In genomic region chr11:94978178-94978915, GRCm38 (mm10) we compare ENCODE assay signal across 9 mouse cellular contexts. TPM values are rescaled to one million over a fixed set of nuclear protein-coding genes. Genes with fewer than 3 reads are reported as not detected.
DNase-seq lines count a peak whose midpoint lies in the region; ATAC-seq lines count a peak whose summit lies in the region.
"Had no signal": no experiment of that assay in that cellular context is flagged by ENCODE, and none has a peak within 500 bp of the region (broad histone marks: within the 10 kb centered on the region; RNA-seq: fewer than 3 reads in every experiment).

No protein-coding gene starts in this region.

- WGBS in kidney, embryonic 14.5 days: 51% methylated on average over 9 of the region's 9 CpGs
- 42% methylated on average over 9 of the region's 9 CpGs for WGBS in embryonic facial prominence, embryonic 14.5 days
- 36% methylated on average over 9 of the region's 9 CpGs for WGBS in hindbrain, embryonic 14.5 days
- 39% methylated on average over 9 of the region's 9 CpGs for WGBS in midbrain, embryonic 13.5 days

- peak overlapping the region; percentile 39 for H3K4me2 ChIP-seq in kidney, embryonic 14.5 days (replicated peaks; ENCODE audit: low read depth, low read length)
- peak overlapping the region; percentile 58 for H3K4me2 ChIP-seq in embryonic facial prominence, embryonic 14.5 days (ENCODE audit: low read depth, low read length)
- peak overlapping the region; percentile 48 for H3K4me2 ChIP-seq in hindbrain, embryonic 14.5 days (replicated peaks)
- H3K4me2 ChIP-seq in midbrain, embryonic 13.5 days (replicated peaks): peak overlapping the region; percentile 44

- ATAC-seq in kidney, embryonic 14.5 days (ENCODE audit: low FRiP score, low TSS enrichment): peak; percentile 33; the same call in 1 of the 2 replicates
- ATAC-seq in embryonic facial prominence, embryonic 14.5 days (ENCODE audit: low read depth): no peak; the same call in 1 of the 2 replicates
- ATAC-seq in hindbrain, embryonic 14.5 days (ENCODE audit: low FRiP score): peak; percentile 54
- ATAC-seq in midbrain, embryonic 13.5 days: peak; percentile 66

- no peak overlapping the region for H3K9ac ChIP-seq in kidney, embryonic 14.5 days (ENCODE audit: low read depth, low read length)
- H3K9ac ChIP-seq in embryonic facial prominence, embryonic 14.5 days (ENCODE audit: low read depth, low read length): peak overlapping the region; percentile 55
- H3K9ac ChIP-seq in hindbrain, embryonic 14.5 days: peak overlapping the region; percentile 62
- H3K9ac ChIP-seq in midbrain, embryonic 13.5 days (replicated peaks): peak overlapping the region; percentile 53

- H3K27ac ChIP-seq in kidney, embryonic 14.5 days (ENCODE audit: low read depth, low read length): no peak overlapping the region
- no peak overlapping the region for H3K27ac ChIP-seq in embryonic facial prominence, embryonic 14.5 days (replicated peaks; ENCODE audit: low read depth, low read length)
- peak overlapping the region; percentile 96 for H3K27ac ChIP-seq in hindbrain, embryonic 14.5 days
- H3K27ac ChIP-seq in midbrain, embryonic 13.5 days: peak overlapping the region; percentile 88
- H3K27ac ChIP-seq: macrophage had no signal

- no peaks in the 10 kb centered on the region for H3K27me3 ChIP-seq in kidney, embryonic 14.5 days (ENCODE audit: control insufficient read depth, insufficient read depth, low read length)
- H3K27me3 ChIP-seq in embryonic facial prominence, embryonic 14.5 days (replicated peaks; ENCODE audit: control insufficient read depth, insufficient read depth, low read length): no peaks in the 10 kb centered on the region
- no peaks in the 10 kb centered on the region for H3K27me3 ChIP-seq in hindbrain, embryonic 14.5 days (ENCODE audit: control insufficient read depth, insufficient read depth, low read length)
- no peaks in the 10 kb centered on the region for H3K27me3 ChIP-seq in midbrain, embryonic 13.5 days

- H3K4me1 ChIP-seq in kidney, embryonic 14.5 days (ENCODE audit: control insufficient read depth, insufficient read depth, low read length): peaks cover 5% of the 10 kb centered on the region; the same call in 1 of the 2 replicates
- peaks cover 8% of the 10 kb centered on the region for H3K4me1 ChIP-seq in embryonic facial prominence, embryonic 14.5 days (ENCODE audit: control insufficient read depth, insufficient read depth, low read length)
- H3K4me1 ChIP-seq in hindbrain, embryonic 14.5 days (replicated peaks; ENCODE audit: control insufficient read depth, insufficient read depth, low read length): peaks cover 11% of the 10 kb centered on the region; the same call in 1 of the 2 replicates
- H3K4me1 ChIP-seq in midbrain, embryonic 13.5 days (replicated peaks): peaks cover 14% of the 10 kb centered on the region

- peak overlapping the region; percentile 11; the same call in 1 of the 2 replicates for H3K4me3 ChIP-seq in kidney, embryonic 14.5 days (ENCODE audit: low read length)
- H3K4me3 ChIP-seq in embryonic facial prominence, embryonic 14.5 days (ENCODE audit: low read depth, low read length): peak overlapping the region; percentile 30
- no peak overlapping the region for H3K4me3 ChIP-seq in hindbrain, embryonic 14.5 days (replicated peaks; ENCODE audit: low read length)
- H3K4me3 ChIP-seq in midbrain, embryonic 13.5 days (replicated peaks): peak overlapping the region; percentile 12

- H3K36me3 ChIP-seq in kidney, embryonic 14.5 days (ENCODE audit: control insufficient read depth, insufficient read depth, low read length): no peaks in the 10 kb centered on the region
- no peaks in the 10 kb centered on the region for H3K36me3 ChIP-seq in embryonic facial prominence, embryonic 14.5 days (ENCODE audit: control insufficient read depth, insufficient read depth, low read length)
- no peaks in the 10 kb centered on the region for H3K36me3 ChIP-seq in hindbrain, embryonic 14.5 days (replicated peaks; ENCODE audit: control insufficient read depth, insufficient read depth)
- H3K36me3 ChIP-seq in midbrain, embryonic 13.5 days: no peaks in the 10 kb centered on the region

- DNase-seq in kidney, postnatal 14 days: no peak
- no peak for DNase-seq in embryonic facial prominence, embryonic 14.5 days (ENCODE audit: low spot score)
- DNase-seq in hindbrain, embryonic 14.5 days (ENCODE audit: low spot score): no peak
- no peak for DNase-seq in right cerebral cortex, postnatal 25 days
- no peak for DNase-seq in left cerebral cortex, adult 11 months (ENCODE audit: low spot score)
- DNase-seq in adrenal gland, postnatal 10 days: no peak

- H3K9me3 ChIP-seq in kidney, embryonic 14.5 days (ENCODE audit: control insufficient read depth, low read length): no peaks in the 10 kb centered on the region
- H3K9me3 ChIP-seq in embryonic facial prominence, embryonic 14.5 days (ENCODE audit: control insufficient read depth, low read length): no peaks in the 10 kb centered on the region
- H3K9me3 ChIP-seq in hindbrain, embryonic 14.5 days (ENCODE audit: control insufficient read depth, low read length): no peaks in the 10 kb centered on the region
- H3K9me3 ChIP-seq in midbrain, embryonic 13.5 days: no peaks in the 10 kb centered on the region

RNA-seq across cellular contexts. Expression of gene Sgca, which starts 2.2 kb away (rescaled TPM):
- 0.24 TPM in 1 of 2 replicates, not detected in the other for polyA plus RNA-seq in kidney, embryonic 14.5 days (2014; fragmentation: Nextera tagmentation; extraction: Ambion mirVana)
- 18.6 and 19.5 TPM in 2 replicates for polyA plus RNA-seq in embryonic facial prominence, embryonic 14.5 days (2014; fragmentation: Nextera tagmentation; extraction: Ambion mirVana)
- 0.17 TPM in 1 of 2 replicates, not detected in the other for polyA plus RNA-seq in hindbrain, embryonic 14.5 days (2014; fragmentation: Nextera tagmentation; extraction: Ambion mirVana)
- 0.17 TPM in 1 of 2 replicates, not detected in the other for polyA plus RNA-seq in midbrain, embryonic 13.5 days (2015; fragmentation: Nextera tagmentation; extraction: Ambion mirVana)
- 10 to 100 TPM in 1 of 2 experiments, 1 to 10 TPM in 1; 4.5 to 16.8 TPM for total RNA-seq in adrenal gland, postnatal 10 days (2021)
- polyA plus RNA-seq: macrophage had no signal

RNA-seq across cellular contexts. Expression of gene Hils1, which starts 11.0 kb away (rescaled TPM):
- not detected in 2 replicates for polyA plus RNA-seq in kidney, embryonic 14.5 days (2014; fragmentation: Nextera tagmentation; extraction: Ambion mirVana)
- polyA plus RNA-seq in embryonic facial prominence, embryonic 14.5 days (2014; fragmentation: Nextera tagmentation; extraction: Ambion mirVana): 0.25 and 0.61 TPM in 2 replicates
- not detected in 2 replicates for polyA plus RNA-seq in hindbrain, embryonic 14.5 days (2014; fragmentation: Nextera tagmentation; extraction: Ambion mirVana)
- polyA plus RNA-seq in midbrain, embryonic 13.5 days (2015; fragmentation: Nextera tagmentation; extraction: Ambion mirVana): not detected in 2 replicates
- not detected for total RNA-seq in adrenal gland, postnatal 10 days (2021)
- polyA plus RNA-seq: macrophage had no signal

RNA-seq across cellular contexts. Expression of gene Ppp1r9b, which starts 12.5 kb away (rescaled TPM):
- 12.0 and 14.6 TPM in 2 replicates for polyA plus RNA-seq in kidney, embryonic 14.5 days (2014; fragmentation: Nextera tagmentation; extraction: Ambion mirVana)
- 16.0 and 16.1 TPM in 2 replicates for polyA plus RNA-seq in embryonic facial prominence, embryonic 14.5 days (2014; fragmentation: Nextera tagmentation; extraction: Ambion mirVana)
- 27.1 and 27.5 TPM in 2 replicates for polyA plus RNA-seq in hindbrain, embryonic 14.5 days (2014; fragmentation: Nextera tagmentation; extraction: Ambion mirVana)
- polyA plus RNA-seq in midbrain, embryonic 13.5 days (2015; fragmentation: Nextera tagmentation; extraction: Ambion mirVana): 17.4 and 17.8 TPM in 2 replicates
- total RNA-seq in adrenal gland, postnatal 10 days (2021): 10 to 100 TPM; 83.3 to 96.2 TPM

RNA-seq across cellular contexts. Expression of gene Samd14, which starts 31.3 kb away (rescaled TPM):
- polyA plus RNA-seq in kidney, embryonic 14.5 days (2014; fragmentation: Nextera tagmentation; extraction: Ambion mirVana): 14.7 and 18.3 TPM in 2 replicates
- 21.9 and 29.0 TPM in 2 replicates for polyA plus RNA-seq in embryonic facial prominence, embryonic 14.5 days (2014; fragmentation: Nextera tagmentation; extraction: Ambion mirVana)
- 130 and 135 TPM in 2 replicates for polyA plus RNA-seq in hindbrain, embryonic 14.5 days (2014; fragmentation: Nextera tagmentation; extraction: Ambion mirVana)
- 123 and 141 TPM in 2 replicates for polyA plus RNA-seq in midbrain, embryonic 13.5 days (2015; fragmentation: Nextera tagmentation; extraction: Ambion mirVana)
- total RNA-seq in adrenal gland, postnatal 10 days (2021): 10 to 100 TPM in 1 of 2 experiments, 1 to 10 TPM in 1; 7.3 to 11.0 TPM

RNA-seq across cellular contexts. Expression of gene Col1a1, which starts 42.3 kb away (rescaled TPM):
- 248 and 380 TPM in 2 replicates for polyA plus RNA-seq in kidney, embryonic 14.5 days (2014; fragmentation: Nextera tagmentation; extraction: Ambion mirVana)
- 3,653 and 4,731 TPM in 2 replicates for polyA plus RNA-seq in embryonic facial prominence, embryonic 14.5 days (2014; fragmentation: Nextera tagmentation; extraction: Ambion mirVana)
- 125 and 157 TPM in 2 replicates for polyA plus RNA-seq in hindbrain, embryonic 14.5 days (2014; fragmentation: Nextera tagmentation; extraction: Ambion mirVana)
- polyA plus RNA-seq in midbrain, embryonic 13.5 days (2015; fragmentation: Nextera tagmentation; extraction: Ambion mirVana): 51.5 and 68.9 TPM in 2 replicates
- 1,000 to 10,000 TPM in 1 of 2 experiments, 100 to 1,000 TPM in 1; 763 to 1,573 TPM for total RNA-seq in adrenal gland, postnatal 10 days (2021)

Comparison
In these comparisons a context has a peak if more than half of its experiments do, and no peak if none do; other contexts are left out.
1. H3K27ac ChIP-seq: peak in hindbrain, embryonic 14.5 days (single experiment) and midbrain, embryonic 13.5 days (single experiment); none in kidney, embryonic 14.5 days (single experiment) and embryonic facial prominence, embryonic 14.5 days (single experiment).
2. RNA of gene Sgca, which starts 2.2 kb away (polyA plus RNA-seq): 18.6 to 19.5 TPM in embryonic facial prominence, embryonic 14.5 days; 0.24 TPM in kidney, embryonic 14.5 days, 0.17 TPM in midbrain, embryonic 13.5 days and 0.17 TPM in hindbrain, embryonic 14.5 days; every median in the first group is over 10 times any median in the second.
3. Peak in every context shown above with its lines, with median percentiles within 50 percentile points of each other: H3K4me2 ChIP-seq.